In the genomic region with DNA sequence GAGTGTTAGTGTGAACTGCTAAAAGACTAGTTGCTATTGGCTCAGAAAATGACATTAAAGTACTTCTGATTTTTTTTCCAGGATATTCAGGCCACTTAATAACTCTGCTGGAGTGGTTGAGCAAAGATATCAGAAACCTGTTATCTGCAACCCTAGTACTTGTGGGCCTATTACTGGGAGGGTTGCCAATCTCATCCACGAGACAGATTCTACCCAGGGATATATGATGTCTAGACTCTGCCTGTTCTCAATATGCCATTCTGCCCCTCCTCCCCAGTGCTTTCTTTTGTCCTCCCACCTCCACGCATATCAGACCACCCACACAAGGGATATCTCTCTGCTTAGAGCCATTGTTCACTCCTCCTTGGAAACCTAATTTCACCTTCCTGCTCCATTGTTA, we compare ENCODE assay signal across 24 mouse cellular contexts. TPM values are rescaled to one million over a fixed set of nuclear protein-coding genes. Genes with fewer than 3 reads are reported as not detected.
A peak's percentile ranks its signal among the peaks of the same experiment; 100 is the strongest.
DNase-seq lines count a peak whose midpoint lies in the region; ATAC-seq and TF ChIP-seq lines count a peak whose summit lies in the region.
"Had no signal": no experiment of that assay in that cellular context is flagged by ENCODE, and none has a peak within 500 bp of the region (broad histone marks: within the 10 kb centered on the region; RNA-seq: fewer than 3 reads in every experiment).

No protein-coding gene starts in this region.

- no peak overlapping the region for H3K9ac ChIP-seq in lung, embryonic 14.5 days
- no peak overlapping the region for H3K9ac ChIP-seq in lung, postnatal 0 days (replicated peaks; ENCODE audit: low read depth)
- H3K9ac ChIP-seq in lung, embryonic 16.5 days (ENCODE audit: low read length): no peak overlapping the region
- H3K9ac ChIP-seq: embryonic facial prominence, embryonic 12.5 days; forebrain, embryonic 12.5 days had no signal

- TF ChIP-seq CTCF in lung, embryonic 14.5 days (IDR thresholded peaks at IDR 0.05; ENCODE audit: low read depth): no peak
- TF ChIP-seq CTCF in lung, postnatal 0 days (IDR thresholded peaks at IDR 0.05): no peak

- no peaks in the 10 kb centered on the region for H3K4me1 ChIP-seq in lung, embryonic 14.5 days (ENCODE audit: insufficient read depth)
- H3K4me1 ChIP-seq in lung, postnatal 0 days (ENCODE audit: insufficient read depth, low read depth, low read length): no peaks in the 10 kb centered on the region
- peaks cover 5% of the 10 kb centered on the region; the same call in 1 of the 2 replicates for H3K4me1 ChIP-seq in lung, embryonic 16.5 days (replicated peaks; ENCODE audit: control insufficient read depth, insufficient read depth, low read length)

- no peak for DNase-seq in lung, embryonic 14.5 days
- DNase-seq in lung, postnatal 0 days (ENCODE audit: low spot score): no peak
- no peak for DNase-seq in lung, postnatal 10 days
- DNase-seq: adrenal gland, adult 8-10 months; adrenal gland, postnatal 14 days; adrenal gland, postnatal 36 days; cerebellum, adult 11-12 months; cerebellum, adult 2 months; cerebellum, adult 9-10 months; cerebellum, postnatal 10 days; cerebellum, postnatal 25 days had no signal

- 49% methylated on average over 2 of the region's 2 CpGs for WGBS in lung, embryonic 14.5 days
- WGBS in lung, postnatal 0 days: 37% methylated on average over 2 of the region's 2 CpGs
- WGBS in lung, embryonic 16.5 days: 31% methylated on average over 2 of the region's 2 CpGs

- ATAC-seq in lung, embryonic 14.5 days (ENCODE audit: insufficient read depth): 0 out of 2 replicates have a peak, but pooled peaks have one; percentile 4
- ATAC-seq in lung, postnatal 0 days: no peak
- peak; percentile 51; the same call in 1 of the 2 replicates for ATAC-seq in lung, embryonic 16.5 days (ENCODE audit: low read depth)
- no peak for ATAC-seq in erythroid progenitor cell, adult 5-6 weeks (replicated peaks; ENCODE audit: low FRiP score, poor library complexity, severe bottlenecking)
- ATAC-seq: activated CD4-positive, CD25-positive, alpha-beta regulatory T cell, adult 4 months; forebrain, embryonic 14.5 days; forebrain, embryonic 16.5 days; Patski had no signal

- H3K27me3 ChIP-seq in lung, embryonic 14.5 days (ENCODE audit: insufficient read depth, low read length): no peaks in the 10 kb centered on the region
- H3K27me3 ChIP-seq in lung, postnatal 0 days (replicated peaks; ENCODE audit: insufficient read depth, low read length): no peaks in the 10 kb centered on the region
- no peaks in the 10 kb centered on the region for H3K27me3 ChIP-seq in lung, embryonic 16.5 days (ENCODE audit: control insufficient read depth, insufficient read depth, low read depth, low read length)
- H3K27me3 ChIP-seq: embryonic facial prominence, embryonic 12.5 days; forebrain, embryonic 12.5 days; Patski had no signal

- no peaks in the 10 kb centered on the region for H3K36me3 ChIP-seq in lung, embryonic 14.5 days (ENCODE audit: insufficient read depth)
- no peaks in the 10 kb centered on the region for H3K36me3 ChIP-seq in lung, postnatal 0 days (ENCODE audit: insufficient read depth, low read length)
- H3K36me3 ChIP-seq in lung, embryonic 16.5 days (ENCODE audit: control insufficient read depth, insufficient read depth, low read length): no peaks in the 10 kb centered on the region
- H3K36me3 ChIP-seq: embryonic facial prominence, embryonic 10.5 days; embryonic facial prominence, embryonic 12.5 days; forebrain, embryonic 10.5 days; forebrain, embryonic 12.5 days; G1E had no signal

- no peaks in the 10 kb centered on the region for H3K9me3 ChIP-seq in lung, embryonic 14.5 days (ENCODE audit: low read depth, low read length)
- H3K9me3 ChIP-seq in lung, postnatal 0 days (ENCODE audit: low read length): no peaks in the 10 kb centered on the region
- H3K9me3 ChIP-seq in lung, embryonic 16.5 days (ENCODE audit: control insufficient read depth, low read length): no peaks in the 10 kb centered on the region
- H3K9me3 ChIP-seq: embryonic facial prominence, embryonic 10.5 days; embryonic facial prominence, embryonic 12.5 days; forebrain, embryonic 10.5 days; forebrain, embryonic 12.5 days; G1E had no signal

- TF ChIP-seq EP300 in lung, postnatal 0 days (IDR thresholded peaks at IDR 0.05): no peak

- no peak overlapping the region for H3K27ac ChIP-seq in lung, embryonic 14.5 days (ENCODE audit: low read depth)
- no peak overlapping the region for H3K27ac ChIP-seq in lung, postnatal 0 days (ENCODE audit: low read length)
- H3K27ac ChIP-seq in lung, embryonic 16.5 days (ENCODE audit: low read length): no peak overlapping the region
- H3K27ac ChIP-seq: embryonic facial prominence, embryonic 10.5 days; embryonic facial prominence, embryonic 12.5 days; forebrain, embryonic 10.5 days; forebrain, embryonic 12.5 days had no signal

- no peak overlapping the region for H3K4me3 ChIP-seq in lung, embryonic 14.5 days (ENCODE audit: low read depth, low read length)
- H3K4me3 ChIP-seq in lung, postnatal 0 days (ENCODE audit: low read depth, low read length): no peak overlapping the region
- H3K4me3 ChIP-seq in lung, embryonic 16.5 days (ENCODE audit: low read length): no peak overlapping the region
- H3K4me3 ChIP-seq: embryonic facial prominence, embryonic 10.5 days; embryonic facial prominence, embryonic 12.5 days; forebrain, embryonic 10.5 days; forebrain, embryonic 12.5 days had no signal

- H3K4me2 ChIP-seq in lung, embryonic 14.5 days: no peak overlapping the region
- H3K4me2 ChIP-seq in lung, postnatal 0 days (replicated peaks; ENCODE audit: low read depth, low read length): no peak overlapping the region
- no peak overlapping the region for H3K4me2 ChIP-seq in lung, embryonic 16.5 days (ENCODE audit: low read depth, low read length)
- H3K4me2 ChIP-seq: embryonic facial prominence, embryonic 12.5 days; forebrain, embryonic 12.5 days had no signal

RNA-seq across cellular contexts. Expression of gene Rnaseh2b, which starts 48.9 kb away (rescaled TPM):
- polyA plus RNA-seq in lung, embryonic 14.5 days (2014; fragmentation: Nextera tagmentation; extraction: Ambion mirVana): 73.7 and 79.2 TPM in 2 replicates
- polyA plus RNA-seq in lung, postnatal 0 days (2015; fragmentation: Nextera tagmentation; extraction: Ambion mirVana): 27.5 and 27.8 TPM in 2 replicates
- polyA plus RNA-seq in lung, embryonic 16.5 days (2015; fragmentation: Nextera tagmentation; extraction: Ambion mirVana): 57.5 and 60.5 TPM in 2 replicates
- 72.9 and 80.7 TPM in 2 replicates for total RNA-seq in erythroid progenitor cell, adult 5-6 weeks (2015; ENCODE audit: low replicate concordance)
- total RNA-seq in erythroid progenitor cell, adult 5-6 weeks (2017; ENCODE audit: low replicate concordance): 56.4 and 59.7 TPM in 2 replicates

RNA-seq across cellular contexts. Expression of gene Dleu7, which starts 49.3 kb away (rescaled TPM):
- polyA plus RNA-seq in lung, embryonic 14.5 days (2014; fragmentation: Nextera tagmentation; extraction: Ambion mirVana): 1.1 and 1.2 TPM in 2 replicates
- polyA plus RNA-seq in lung, postnatal 0 days (2015; fragmentation: Nextera tagmentation; extraction: Ambion mirVana): 0.27 and 0.38 TPM in 2 replicates
- polyA plus RNA-seq in lung, embryonic 16.5 days (2015; fragmentation: Nextera tagmentation; extraction: Ambion mirVana): 0.54 and 0.60 TPM in 2 replicates
- not detected in 2 replicates for total RNA-seq in erythroid progenitor cell, adult 5-6 weeks (2015; ENCODE audit: low replicate concordance)
- total RNA-seq in erythroid progenitor cell, adult 5-6 weeks (2017; ENCODE audit: low replicate concordance): not detected in 2 replicates
- total RNA-seq: adrenal gland, adult 18-20 months; adrenal gland, postnatal 14 days; adrenal gland, postnatal 36 days; G1E had no signal
- polyA plus RNA-seq: activated CD4-positive, CD25-positive, alpha-beta regulatory T cell, adult 4 months; C2C12; G1E had no signal

Comparison
In these comparisons a context has a peak if more than half of its experiments do, and no peak if none do; other contexts are left out.
1. ATAC-seq: peak in lung, embryonic 14.5 days (single experiment) and lung, embryonic 16.5 days (single experiment); none in lung, postnatal 0 days (single experiment) and erythroid progenitor cell, adult 5-6 weeks (single experiment).